Mouse (Mus musculus): ENCODE results near the gene Smpd3.

The Smpd3 gene

DNA sequence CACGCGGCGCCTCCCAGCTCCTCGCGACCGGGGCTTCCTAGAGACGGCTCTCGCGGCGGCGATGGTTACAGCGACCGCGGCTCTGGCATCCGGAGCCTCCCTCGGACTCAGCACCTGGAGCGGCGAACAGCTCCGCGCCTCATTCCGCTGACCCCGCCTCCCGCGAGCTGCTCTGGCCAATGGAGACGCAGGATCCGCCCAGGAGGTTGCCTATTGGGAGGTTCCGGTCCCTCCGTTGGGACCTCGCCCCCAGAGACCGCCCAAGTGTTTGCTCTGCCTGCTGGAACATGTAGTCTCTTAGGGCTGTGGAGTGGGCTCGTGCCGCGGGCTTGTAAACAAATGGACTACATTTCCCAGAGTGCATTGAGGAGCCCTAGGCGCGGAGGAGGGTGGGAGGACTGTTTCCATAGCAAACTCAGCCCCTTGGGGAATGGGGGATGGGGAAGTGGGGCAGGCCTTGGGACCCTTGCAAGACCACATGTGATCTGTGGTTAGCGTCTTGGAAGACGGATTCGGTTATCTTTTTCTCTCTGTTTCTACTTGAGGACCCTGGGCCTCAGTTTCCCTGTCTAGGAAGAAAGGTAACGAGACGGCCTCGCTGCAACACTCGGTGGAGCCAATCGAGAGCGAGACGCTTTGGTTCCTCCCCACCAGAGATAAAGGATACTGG, at the start of gene Smpd3:
TSS of gene Smpd3 (minus strand) at position 137 of the 670 bp plus-strand sequence.
- peak; percentile 100 for DNase-seq

DNA sequence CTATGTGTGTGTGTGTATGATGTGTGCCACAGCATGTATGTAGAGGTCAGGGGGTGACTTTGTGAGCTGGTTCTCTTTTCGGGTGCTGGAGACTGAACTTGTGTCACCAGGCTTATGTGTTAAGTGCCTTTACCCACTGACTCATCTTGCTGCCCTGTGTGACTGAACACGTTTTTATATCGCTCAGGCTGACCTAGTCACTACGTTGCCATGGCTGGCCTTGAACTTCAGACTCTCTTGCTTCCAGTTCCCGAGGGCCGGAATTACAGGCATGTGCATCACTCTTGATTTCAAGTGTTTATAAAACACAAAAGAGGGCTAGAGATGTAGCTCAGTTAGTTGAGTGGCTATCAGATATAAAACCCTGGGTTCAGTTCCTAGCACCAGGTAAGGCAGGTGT, 43.2 kb upstream of the Smpd3 start:
- no peak for DNase-seq

DNA sequence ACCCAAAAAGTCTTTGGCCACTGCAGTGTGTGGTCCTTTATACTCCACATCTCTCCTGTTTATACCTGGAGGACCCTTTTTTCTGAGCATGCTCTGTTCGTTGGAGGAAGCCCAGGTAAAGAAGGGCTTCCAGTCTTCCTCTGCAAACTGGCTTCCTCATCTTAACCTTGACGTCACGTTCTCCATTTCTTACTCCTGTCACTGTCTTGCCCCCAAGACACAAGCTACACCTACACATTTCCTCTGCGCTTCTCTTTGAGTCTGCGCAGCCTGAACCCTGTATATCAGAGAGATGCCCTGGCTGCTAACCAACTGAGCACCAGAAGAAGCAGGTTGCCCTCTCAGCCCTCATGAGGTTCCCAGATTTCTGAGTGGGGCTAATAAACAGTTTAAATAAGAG, 41.6 kb upstream of the Smpd3 start:
- DNase-seq: no peak

DNA sequence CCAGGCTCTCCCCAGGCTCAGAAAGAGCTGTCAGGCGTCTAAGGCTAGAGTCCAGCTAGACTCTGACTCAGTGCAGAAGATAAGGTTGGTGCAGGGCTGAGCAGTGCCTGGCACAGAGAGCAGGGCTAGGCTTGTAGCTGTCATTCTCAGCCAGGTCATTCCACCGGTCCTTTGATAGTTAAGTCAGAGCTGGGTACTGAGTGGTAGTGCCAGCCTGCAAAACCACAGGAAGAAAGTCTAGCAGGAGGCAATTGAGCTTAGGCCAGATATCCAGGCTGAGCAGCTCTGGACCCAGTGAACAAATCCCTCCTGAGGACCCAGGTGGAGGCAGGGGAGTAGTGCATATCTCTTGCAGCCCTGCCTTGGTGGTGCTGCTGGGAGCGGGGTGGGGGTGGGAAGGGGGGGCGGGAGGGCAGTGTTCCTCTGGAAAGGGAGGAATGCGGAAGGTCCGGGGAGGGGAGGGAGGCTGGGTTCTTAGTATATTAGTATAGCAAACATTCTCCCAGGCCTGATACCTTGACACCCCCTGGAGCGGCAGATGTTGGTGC, 40.8 kb upstream of the Smpd3 start:
- DNase-seq: no peak

DNA sequence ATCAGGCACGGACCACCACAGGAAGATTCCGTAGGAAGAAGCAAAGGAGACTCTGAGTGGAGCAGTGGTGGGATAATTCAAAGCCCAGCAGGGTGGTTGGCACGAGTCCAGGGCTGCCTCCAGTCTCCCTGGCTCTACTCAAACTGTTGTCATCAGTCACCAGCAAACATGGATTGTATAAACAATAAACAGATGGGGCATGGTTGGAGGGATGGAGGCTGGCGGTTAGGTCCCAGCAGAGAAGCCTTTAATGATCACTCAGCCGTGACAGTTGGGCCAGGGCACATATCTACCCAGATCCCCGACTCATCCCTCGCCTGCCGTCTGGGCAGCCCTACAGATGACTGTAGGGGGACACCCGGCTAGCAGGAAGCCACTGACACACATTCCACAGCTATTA, 39.1 kb upstream of the Smpd3 start:
- DNase-seq: peak; percentile 45

DNA sequence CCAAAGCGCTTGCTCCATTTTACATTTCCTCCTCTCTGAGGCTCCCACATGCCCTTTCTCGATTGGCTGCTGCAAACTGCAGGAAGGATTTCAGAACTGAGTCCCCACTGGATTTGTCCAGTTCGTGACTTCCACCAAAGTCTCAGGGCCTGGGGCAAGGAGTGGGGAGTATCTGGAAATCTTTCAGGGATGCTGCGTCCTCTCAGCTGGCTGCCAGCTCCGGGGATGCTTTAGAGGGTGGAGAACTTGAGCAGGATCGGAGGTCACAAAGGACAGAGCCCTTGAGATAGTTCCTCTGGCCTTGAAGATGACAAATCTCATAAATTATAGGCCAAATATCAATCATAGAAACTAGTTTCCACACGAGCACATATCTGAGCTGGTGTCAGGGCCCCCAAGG, 38.2 kb upstream of the Smpd3 start:
- no peak for DNase-seq

DNA sequence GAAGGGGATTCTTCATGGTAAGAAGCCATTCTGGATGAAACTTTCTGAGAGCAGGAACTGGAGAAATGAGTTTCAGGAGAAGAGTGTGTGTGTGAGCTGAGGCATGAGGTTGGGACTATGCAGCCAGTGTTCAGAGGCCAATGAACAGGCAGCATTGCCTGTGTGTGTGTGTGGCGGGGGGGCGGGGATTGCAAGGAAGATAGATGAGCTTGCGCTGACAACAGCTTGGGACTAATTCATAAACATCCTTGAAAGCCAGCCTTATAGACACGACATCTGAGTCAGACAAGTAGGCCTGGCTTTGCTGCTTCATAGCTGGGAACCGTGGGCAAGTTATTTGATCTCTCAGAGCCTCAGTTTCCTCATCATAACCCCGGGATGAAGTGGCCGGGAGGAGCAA, 31.3 kb upstream of the Smpd3 start:
- DNase-seq: no peak

DNA sequence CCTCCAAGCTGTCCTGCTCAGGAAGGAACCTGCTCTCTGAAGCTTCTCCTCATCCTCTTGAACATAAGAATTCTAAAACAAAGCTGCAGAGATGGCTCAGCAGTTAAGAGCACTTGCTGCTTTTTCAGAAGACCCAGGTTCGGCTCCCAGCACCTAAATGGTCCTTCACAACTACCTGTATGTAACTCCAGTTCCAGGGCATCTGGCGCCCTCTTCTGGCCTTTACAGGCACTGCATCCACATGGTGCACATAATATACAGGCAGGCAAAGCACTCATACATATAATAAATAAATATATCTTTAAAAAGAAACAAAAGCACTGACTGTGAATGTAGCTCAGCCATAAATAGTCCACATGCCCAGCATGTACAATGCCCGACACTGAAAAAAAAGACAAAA, 30.7 kb upstream of the Smpd3 start:
- no peak for DNase-seq

DNA sequence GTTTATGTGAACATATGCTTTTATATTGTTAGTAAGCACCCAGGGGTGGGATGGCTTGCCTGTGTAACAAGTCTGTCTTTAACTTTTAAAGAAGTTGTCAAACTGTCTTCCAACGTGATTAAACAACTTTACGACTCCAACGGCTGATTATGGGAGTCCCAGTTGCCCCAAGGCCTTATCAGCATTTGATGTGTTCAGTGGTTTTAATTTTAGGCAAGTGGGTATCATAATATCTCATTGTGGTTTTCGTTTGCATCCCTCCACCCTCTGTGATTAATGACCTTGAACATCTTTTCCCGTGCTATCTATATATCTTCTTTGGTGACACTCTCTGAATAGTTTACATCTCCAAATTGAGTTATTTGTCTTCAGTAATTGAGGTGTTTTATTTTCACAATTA, 27.0 kb upstream of the Smpd3 start:
- DNase-seq: no peak

DNA sequence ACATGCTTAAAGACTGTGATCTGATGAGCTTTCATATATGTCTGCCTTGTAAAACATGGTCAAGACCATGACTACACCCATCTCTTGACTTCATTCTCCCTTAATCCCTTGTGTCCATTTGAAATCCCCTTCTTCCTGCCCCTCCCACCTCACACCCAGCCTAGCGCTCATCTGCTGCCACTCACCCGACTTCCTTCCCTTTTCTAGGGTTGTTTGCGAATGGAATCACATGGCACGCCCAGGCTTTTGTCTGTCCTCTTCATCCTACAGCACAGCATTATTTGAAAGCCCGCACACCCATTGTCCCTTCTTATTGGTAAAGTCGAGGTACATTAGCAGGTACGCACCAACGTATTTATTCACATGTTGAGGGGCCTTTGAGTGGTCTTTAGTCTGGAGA, 26.5 kb upstream of the Smpd3 start:
- DNase-seq: no peak

DNA sequence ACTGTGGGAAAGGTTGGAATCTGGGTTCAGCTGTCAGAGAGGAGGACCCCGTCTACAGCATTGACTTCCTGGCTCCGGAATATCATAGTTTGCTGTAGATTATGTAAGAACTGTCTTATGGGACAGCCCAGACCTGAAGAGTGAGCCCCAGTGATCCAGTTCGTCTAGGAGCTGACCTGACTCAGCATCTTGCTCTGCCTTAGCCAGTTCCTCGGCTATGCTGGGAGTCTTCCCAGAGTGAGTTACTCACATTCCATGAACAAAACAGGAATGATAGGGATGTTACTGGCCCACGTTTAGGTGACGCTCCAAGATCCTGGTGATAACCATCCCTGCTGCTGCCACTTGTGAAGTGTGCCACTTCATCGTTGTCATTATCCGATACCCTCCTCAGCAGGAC, 25.5 kb upstream of the Smpd3 start:
- DNase-seq: no peak

DNA sequence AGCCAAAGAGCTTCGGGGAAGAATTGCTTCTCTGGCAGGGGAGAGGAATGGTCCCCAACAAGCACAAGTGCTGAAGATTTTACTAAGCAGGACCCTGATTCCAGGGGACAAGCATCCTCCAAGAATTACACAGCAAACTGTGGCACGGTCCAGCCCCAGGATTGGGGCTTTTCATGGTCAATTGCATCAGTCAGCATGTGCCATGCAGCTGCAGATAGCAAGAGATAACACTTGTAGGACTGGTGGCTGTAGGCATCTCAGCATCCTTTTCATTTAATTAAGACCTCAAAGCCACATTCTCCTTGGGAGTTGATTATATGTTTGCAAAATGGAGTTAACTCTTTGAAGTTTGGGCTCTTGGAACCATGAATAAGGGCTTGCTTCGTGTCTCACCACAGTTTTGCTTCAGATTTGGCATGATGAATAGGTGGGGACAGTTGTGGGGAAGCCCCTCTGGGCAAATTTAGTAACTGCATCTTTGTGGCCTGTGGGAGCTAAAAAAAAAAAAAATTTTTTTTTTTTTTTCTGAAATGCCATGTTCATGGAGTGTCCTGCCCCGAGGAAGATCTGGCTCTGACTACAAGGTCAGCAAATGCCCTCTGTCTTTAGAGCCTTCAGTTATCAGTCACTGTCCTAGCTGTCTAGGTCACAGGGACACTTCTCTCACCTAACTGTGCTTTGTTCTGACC, 22.0 kb upstream of the Smpd3 start:
- DNase-seq: no peak

DNA sequence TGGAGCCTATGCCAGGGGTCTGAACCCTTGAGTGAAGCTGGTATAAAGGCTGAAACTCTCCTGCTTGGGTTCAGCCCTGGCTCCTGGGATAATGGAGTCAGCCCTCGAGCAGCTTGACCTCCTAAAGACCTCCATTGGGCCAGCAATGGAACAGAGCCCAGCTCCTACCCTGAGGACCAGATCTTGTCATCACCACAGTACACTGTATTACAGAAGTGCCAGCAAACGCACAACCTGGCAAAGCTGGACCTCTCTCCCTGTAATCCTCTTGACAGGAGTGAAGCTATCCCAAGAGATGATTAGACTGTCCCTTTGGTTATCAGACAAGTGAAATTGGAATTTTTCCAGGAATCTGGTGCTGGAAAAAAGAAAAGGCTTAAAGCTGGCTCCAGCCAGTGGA, 13.3 kb upstream of the Smpd3 start:
- no peak for DNase-seq

DNA sequence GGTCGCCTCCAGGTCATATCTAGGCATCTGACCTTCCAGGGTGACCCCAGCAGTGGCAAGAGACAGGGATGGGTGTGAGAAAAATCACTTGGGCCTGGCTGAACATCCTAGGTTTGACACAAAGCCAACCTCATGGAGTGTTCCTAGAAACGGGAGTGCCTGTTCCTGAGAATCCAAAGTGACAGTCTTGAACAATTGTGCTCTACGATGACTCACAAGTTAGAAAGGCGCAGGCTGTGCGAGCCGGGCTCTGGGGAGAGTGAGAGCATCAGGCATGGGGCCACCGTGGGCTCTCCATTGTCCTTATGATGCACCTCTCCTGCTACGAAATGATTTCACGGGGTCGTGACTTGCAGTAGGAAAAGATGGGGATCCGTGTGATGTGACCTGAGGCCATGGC, 11.6 kb upstream of the Smpd3 start:
- DNase-seq: no peak

DNA sequence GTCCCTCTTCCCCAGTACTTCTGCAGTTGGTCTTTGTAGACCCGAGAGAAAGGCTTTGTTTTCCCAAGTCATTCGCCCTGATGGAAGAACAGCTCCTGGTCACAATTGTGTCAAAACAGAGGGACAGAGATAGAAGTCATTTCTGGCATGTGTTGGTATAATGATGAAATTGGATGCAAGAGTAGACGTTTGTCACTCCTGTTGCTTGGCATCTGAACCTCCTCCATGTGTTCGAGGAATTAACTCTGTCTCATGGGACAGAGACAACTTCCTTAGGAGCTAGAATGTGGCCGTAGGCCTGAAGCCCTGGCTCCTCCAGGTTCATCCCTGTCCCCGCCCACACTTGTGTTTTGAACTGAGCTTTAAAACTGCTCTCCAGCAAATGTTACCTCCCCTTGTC, 8.3 kb upstream of the Smpd3 start:
- DNase-seq: no peak

DNA sequence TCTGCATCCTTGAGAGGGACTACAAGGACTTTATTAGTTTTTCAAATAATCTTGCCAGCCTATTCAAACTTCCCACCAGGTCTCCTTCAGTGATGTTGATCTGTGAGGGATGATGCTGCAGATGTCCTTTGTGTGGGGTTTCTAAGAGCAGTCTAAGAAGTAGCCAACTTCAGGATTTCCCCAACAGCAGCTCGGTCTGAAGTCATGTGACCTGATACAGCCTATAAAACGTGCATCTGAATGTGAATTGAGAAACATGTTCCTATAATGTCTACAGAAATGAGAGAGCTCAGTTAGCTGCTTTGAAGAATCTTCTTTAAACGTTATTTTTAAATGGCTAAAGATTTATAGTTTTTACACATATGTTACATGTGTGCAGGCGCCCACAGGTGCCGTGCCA, 5.7 kb upstream of the Smpd3 start:
- DNase-seq: no peak

DNA sequence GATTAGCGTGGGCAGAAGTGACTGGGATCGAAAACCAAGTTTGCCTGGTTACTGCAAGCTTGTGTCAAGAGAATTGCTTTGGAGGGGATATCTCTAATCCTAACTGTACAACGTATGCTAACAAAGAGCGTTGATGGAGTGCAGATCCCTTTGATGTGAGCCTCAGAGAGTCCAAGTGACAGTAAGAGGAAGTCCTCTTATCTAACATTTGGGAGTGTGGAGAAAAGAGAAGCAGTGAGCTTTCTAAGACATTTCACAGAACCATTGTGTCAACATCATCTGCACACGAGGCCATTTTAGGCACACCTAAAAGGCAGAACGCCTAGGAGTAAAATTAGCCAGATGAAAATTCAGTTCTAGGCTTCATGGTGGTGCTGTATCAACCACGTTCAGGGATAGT, 5.0 kb upstream of the Smpd3 start:
- no peak for DNase-seq

DNA sequence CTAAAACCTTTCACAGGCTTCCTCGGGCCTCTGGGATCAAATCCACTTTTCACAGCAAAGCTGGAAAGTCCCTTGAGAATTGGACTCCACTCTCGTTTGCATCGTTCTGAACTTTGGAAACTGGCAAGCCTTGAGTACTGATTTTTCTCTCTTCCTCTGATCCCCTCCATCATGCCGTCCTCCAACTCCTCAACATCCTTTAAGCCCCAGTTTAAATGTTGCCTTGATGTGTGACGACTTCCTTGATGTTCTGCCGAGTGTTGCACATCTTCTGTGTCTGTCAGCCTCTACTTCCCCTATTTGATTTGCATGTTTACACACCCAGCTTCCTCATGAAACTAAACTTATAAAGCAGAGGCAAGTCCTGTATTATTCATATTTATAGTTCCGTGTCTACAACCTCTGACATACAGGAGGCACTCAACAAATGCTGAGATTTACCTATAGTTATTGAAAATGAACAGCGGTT, 987 bp upstream of the Smpd3 start:
- DNase-seq: peak; percentile 28

DNA sequence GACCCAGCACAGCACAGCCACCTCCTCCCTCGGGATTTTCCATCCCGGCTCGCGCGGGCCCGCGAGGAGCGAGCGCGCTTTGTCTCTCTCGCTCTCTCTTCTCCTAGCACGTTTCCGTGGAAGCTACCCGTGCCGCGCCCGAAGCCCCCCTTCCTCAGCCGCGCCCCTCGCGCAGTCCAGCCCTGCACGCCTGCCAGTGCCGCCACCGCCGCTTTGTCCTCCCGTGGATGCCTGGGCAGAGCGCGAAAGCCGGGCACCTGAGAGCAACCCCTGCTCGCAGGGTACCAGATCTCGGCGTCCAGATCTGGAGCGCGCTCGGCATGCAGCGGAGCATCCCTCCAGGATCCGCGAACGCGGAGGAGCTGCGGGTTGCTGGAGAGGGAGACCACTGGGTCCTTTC, 1.2 kb downstream of the Smpd3 start:
- peak; percentile 49 for DNase-seq

DNA sequence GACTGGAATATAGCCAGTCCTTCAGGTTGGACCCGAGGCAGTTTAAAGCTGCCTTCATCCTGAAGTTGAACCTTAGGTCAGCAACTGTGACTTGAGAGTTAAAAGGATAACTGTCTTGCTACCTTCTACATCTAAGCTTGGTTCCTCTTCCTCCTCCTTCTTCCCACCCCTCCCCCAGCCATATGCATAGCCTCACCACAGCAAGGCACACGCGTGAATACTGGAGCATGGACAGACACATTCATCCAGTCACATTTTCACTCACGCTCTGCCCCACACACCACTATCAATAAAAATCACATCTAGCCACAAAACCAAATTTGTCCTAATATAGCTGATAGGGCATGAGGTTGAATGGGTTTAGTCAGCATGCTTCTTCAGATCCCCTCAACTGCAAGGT, 1.8 kb downstream of the Smpd3 start:
- no peak for DNase-seq

DNA sequence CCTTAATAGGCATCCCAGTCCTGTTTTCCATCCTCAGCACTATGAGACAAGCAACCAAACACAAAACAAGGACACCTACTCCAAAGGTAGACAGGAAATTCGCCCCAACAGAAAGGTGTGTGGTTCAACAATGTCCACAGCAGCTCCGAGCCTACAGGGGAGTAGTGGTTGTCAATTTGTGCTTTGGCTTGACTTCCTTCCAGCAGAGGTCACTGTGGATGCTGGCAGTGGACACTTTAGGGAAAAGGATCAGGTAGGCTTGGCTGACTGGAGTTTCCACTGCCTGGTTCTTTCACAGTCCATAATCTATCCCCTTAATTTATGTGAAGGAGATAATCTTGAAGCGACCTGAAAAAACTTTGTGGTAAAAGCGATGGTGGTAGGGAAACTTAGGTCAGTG, 2.6 kb downstream of the Smpd3 start:
- DNase-seq: peak; percentile 40

DNA sequence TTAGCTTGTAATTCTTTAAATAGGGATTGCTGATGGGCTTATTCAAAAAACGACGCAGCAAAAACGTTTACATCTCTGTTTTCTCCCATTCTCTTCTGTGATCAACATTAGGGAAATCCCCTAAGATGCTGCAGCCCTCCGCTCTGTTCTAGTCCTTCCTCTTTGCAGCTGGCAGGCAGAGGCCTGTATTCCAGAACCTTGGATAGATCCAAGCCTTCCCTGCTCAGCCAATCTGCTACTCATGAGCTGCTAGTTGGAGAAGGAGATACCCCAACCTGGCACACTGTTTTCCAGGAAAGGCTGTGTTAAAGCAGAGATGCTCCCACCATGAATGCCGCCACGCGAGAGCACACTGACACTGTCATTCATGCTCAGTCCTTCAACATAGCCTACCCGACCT, 4.4 kb downstream of the Smpd3 start:
- DNase-seq: no peak

DNA sequence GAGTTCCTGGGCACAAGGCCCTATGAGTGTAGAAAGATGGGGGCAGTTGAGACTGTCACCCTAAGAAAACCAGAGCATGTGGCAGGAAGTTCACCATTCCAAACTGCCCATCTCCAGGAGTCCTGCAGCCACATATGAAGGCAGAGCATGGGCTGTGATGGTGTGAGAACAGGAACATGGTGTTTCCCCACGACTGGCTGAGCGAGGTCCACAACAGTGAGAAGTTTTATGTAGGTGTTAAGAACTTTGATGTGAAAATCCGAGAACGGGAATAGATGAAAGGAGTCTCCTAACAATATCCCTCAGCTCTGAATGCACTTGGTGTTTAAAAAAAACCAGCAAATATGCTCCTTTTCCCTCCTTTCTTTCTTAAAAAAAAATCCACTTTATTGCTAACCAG, 5.3 kb downstream of the Smpd3 start:
- no peak for DNase-seq

DNA sequence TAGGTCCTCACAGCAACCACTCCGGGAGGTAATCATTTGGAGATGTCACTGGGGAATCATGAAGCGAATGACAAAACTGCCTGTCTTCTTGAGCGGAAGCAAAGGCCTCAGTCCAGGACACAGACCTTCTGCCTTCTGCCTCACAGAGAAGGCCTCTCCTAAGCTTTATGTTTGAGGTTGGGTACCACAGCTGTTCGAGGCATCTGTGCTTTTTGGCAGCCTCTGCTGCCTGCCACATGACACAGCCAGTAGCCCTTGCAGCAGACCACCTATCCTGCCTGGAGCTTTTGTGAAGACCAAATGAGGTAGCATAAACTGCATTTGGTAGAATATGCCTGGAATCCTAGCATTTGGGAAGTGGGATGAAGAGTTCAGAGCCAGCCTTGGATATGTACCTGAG, 11.2 kb downstream of the Smpd3 start:
- DNase-seq: no peak

DNA sequence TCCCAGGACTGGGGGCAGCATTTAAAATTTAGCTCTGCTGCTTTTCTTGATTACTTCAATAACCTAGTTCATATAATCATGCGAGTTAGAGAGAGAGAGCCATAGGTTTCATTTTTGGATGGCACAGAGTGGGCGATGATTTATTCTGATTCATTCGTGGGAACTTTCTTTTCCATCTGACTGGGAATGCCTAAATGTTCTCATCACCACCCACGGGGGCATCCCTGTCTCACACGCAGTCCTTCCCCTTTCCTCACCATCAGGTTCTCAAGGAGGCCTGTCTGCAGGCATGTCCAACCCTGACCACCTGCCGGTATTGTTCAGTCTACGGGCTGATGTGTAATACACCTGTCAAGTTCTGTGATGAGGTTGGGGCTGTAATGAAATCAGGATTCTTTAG, 16.4 kb downstream of the Smpd3 start:
- no peak for DNase-seq

Measured in cerebellum, adult 11-12 months (tissue).